Mouse (Mus musculus) inflammation-experienced regulatory T-cells, adult 6 months (primary cell): ENCODE measurements around the gene Ensa. TPM values are rescaled to one million over a fixed set of nuclear protein-coding genes. Genes with fewer than 3 reads are reported as not detected.

Source experiments
- polyA plus RNA-seq, 3 experiments: library from polyadenylated mRNA; unstranded; fragments of 100-300 nt; shearing (Covaris generic); gene quantifications; one replicate each; pipeline ENCODE4 v1.2.1; 2017

Gene Ensa
- polyA plus RNA-seq, 3 experiments from 2014 or later = 68.7 to 89.9 (median 76.3) TPM

Other genes starting within 250 kb of the Ensa start
- not detected for gene 4930558C23Rik, start 222.2 kb upstream of the Ensa start, polyA plus RNA-seq
- gene Arnt, start 190.6 kb upstream of the Ensa start, polyA plus RNA-seq = 10 to 100 TPM; 33.1 to 43.5 (median 36.8) TPM
- gene Ctsk, start 125.7 kb upstream of the Ensa start, polyA plus RNA-seq = under 1 TPM in 1 of 3 experiments, not detected in 2; 0.44 TPM
- gene Ctss, start 98.2 kb upstream of the Ensa start, polyA plus RNA-seq = 100 to 1,000 TPM; 244 to 569 (median 448) TPM
- not detected for gene Hormad1, start 65.3 kb upstream of the Ensa start, polyA plus RNA-seq
- 10 to 100 TPM; 28.1 to 37.0 (median 31.5) TPM for gene Golph3l, start 36.1 kb upstream of the Ensa start, polyA plus RNA-seq
- gene Mcl1, start 33.8 kb downstream of the Ensa start, polyA plus RNA-seq = 10 to 100 TPM; 50.5 to 86.1 (median 61.6) TPM
- 1 to 10 TPM; 2.0 to 4.6 (median 2.2) TPM for gene Adamtsl4, start 62.9 kb downstream of the Ensa start, polyA plus RNA-seq
- 100 to 1,000 TPM in 1 of 3 experiments, 10 to 100 TPM in 2; 30.0 to 103 (median 70.1) TPM for gene Ecm1, start 114.6 kb downstream of the Ensa start, polyA plus RNA-seq
- 10 to 100 TPM; 47.7 to 80.0 (median 79.5) TPM for gene Tars2, start 135.2 kb downstream of the Ensa start, polyA plus RNA-seq
- gene Rprd2, start 193.9 kb downstream of the Ensa start, polyA plus RNA-seq = 10 to 100 TPM; 22.7 to 35.5 (median 27.1) TPM
- 10 to 100 TPM; 46.9 to 48.5 (median 48.3) TPM for gene Prpf3, start 230.9 kb downstream of the Ensa start, polyA plus RNA-seq
- gene Mrps21, start 246.5 kb downstream of the Ensa start, polyA plus RNA-seq = 100 to 1,000 TPM; 281 to 394 (median 321) TPM